Mouse (Mus musculus) C2C12 (cell line): Measurements from ENCODE around the gene Pard3.

Experiments used
- CTCF ChIP-seq: IDR thresholded peaks from one replicate; pipeline ENCODE4 v1.5.1; 2011; ENCODE audit not compliant: control insufficient read depth, insufficient read depth, insufficient read length
- MAX ChIP-seq: IDR thresholded peaks from one replicate; pipeline ENCODE4 v1.6.1; 2011; ENCODE audit warnings: mild to moderate bottlenecking, control low read depth
- MYOG ChIP-seq: IDR thresholded peaks from one replicate; pipeline ENCODE4 v1.6.1; 2011; ENCODE audit not compliant: control insufficient read depth, insufficient read length; ENCODE audit errors: extremely low read depth

DNA sequence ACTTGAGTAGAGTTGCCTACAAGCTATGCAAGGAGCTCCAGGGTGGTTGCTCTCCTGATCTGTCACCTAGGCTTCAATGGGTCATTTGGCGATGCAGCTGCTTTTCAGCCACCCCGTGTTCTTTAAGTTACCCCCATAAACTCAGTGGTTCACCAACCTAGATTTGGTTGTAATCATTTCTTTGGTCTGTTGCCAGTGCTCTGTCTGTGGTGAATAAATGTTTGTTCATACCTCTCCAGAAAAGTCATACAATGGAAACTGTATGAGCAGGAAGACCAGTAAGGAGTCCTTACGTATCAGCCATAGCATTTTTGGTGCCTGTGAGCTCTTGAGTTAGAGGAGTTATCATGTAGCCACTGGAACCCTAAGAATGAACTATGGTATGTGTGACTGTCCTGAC, 17.6 kb downstream of the Pard3 start:
- TF ChIP-seq MYOG (no peak), MAX (no peak), CTCF (no peak)
